Mouse (Mus musculus): Measurements from ENCODE around the gene Kcnma1. TPM values are rescaled to one million over a fixed set of nuclear protein-coding genes. Genes with fewer than 3 reads are reported as not detected.

The Kcnma1 gene
- polyA plus RNA-seq, 1 experiment: not detected

GRCm38 (mm10) chr14:23618973-23619372, 395.3 kb downstream of the Kcnma1 start:
- Histone ChIP-seq H3K4me1 (ENCODE audit: control insufficient read depth, insufficient read depth, low read length) (no peaks in the 10 kb centered on the region), H3K27ac (ENCODE audit: control insufficient read depth, insufficient read depth, low read depth, low read length, poor library complexity) (no peak overlapping the region), H3K4me3 (replicated peaks; ENCODE audit: control insufficient read depth, low read depth, low read length) (no peak overlapping the region)
- no peak for TF ChIP-seq POLR2A (IDR thresholded peaks at IDR 0.05; ENCODE audit: borderline replicate concordance, control insufficient read depth, low read depth, low read length)
- TF ChIP-seq CTCF (IDR thresholded peaks at IDR 0.05; ENCODE audit: control insufficient read depth, insufficient read depth, low read length): no peak
- WGBS: 70% methylated on average over 2 of the region's 2 CpGs

DNA sequence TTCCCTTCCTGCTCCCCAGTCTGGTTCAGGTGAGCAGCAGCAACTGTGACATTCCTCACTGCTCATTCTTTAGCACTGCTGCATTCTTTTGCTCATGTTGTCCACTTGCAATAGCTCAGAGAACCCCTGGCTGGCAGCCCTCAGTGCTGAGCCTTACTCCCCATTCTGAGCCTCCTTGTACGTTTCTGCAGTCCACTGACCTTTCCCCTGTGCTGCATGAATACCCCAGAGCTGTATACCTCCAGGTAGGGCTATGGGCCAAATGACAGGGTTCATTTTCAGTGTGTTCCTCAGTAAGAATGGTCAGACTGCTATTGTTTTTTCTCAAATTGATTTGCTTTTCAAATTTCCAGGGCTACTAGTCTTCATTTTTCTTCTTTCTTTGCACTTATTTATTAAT, 396.2 kb downstream of the Kcnma1 start:
- H3K4me3 ChIP-seq (replicated peaks; ENCODE audit: control insufficient read depth, low read depth, low read length): no peak overlapping the region
- TF ChIP-seq POLR2A (IDR thresholded peaks at IDR 0.05; ENCODE audit: borderline replicate concordance, control insufficient read depth, low read depth, low read length) (no peak), CTCF (IDR thresholded peaks at IDR 0.05; ENCODE audit: control insufficient read depth, insufficient read depth, low read length) (no peak)
- no peaks in the 10 kb centered on the region for H3K4me1 ChIP-seq (ENCODE audit: control insufficient read depth, insufficient read depth, low read length)
- whole genome bisulfite sequencing: 42% methylated on average over 1 of the region's 1 CpGs
- H3K27ac ChIP-seq (ENCODE audit: control insufficient read depth, insufficient read depth, low read depth, low read length, poor library complexity): no peak overlapping the region

DNA sequence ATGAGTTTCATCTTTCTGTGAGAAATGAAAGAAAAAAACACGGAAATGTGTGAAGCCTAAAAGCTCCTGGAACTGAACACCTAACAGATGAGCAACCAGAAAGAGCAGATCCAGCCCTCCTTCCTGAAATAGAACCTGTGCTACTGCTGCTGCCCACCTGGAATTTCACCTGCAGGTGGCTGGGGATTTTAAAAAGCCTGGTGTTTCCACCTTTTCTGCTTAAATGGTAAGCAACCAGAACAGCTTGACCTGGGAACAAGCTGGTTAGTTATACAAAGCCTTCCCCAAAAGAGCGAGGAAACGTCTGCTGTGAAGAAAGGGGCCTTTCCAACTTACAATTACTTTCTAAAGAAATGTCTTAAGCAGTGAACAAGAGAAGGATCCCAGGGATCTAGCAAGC, 404.2 kb downstream of the Kcnma1 start:
- Histone ChIP-seq H3K27ac (ENCODE audit: control insufficient read depth, insufficient read depth, low read depth, low read length, poor library complexity) (no peak overlapping the region), H3K4me3 (replicated peaks; ENCODE audit: control insufficient read depth, low read depth, low read length) (no peak overlapping the region), H3K4me1 (ENCODE audit: control insufficient read depth, insufficient read depth, low read length) (no peaks in the 10 kb centered on the region)
- no peak for TF ChIP-seq CTCF (IDR thresholded peaks at IDR 0.05; ENCODE audit: control insufficient read depth, insufficient read depth, low read length)
- no peak for TF ChIP-seq POLR2A (IDR thresholded peaks at IDR 0.05; ENCODE audit: borderline replicate concordance, control insufficient read depth, low read depth, low read length)
- WGBS: 56% methylated on average over 3 of the region's 3 CpGs

DNA sequence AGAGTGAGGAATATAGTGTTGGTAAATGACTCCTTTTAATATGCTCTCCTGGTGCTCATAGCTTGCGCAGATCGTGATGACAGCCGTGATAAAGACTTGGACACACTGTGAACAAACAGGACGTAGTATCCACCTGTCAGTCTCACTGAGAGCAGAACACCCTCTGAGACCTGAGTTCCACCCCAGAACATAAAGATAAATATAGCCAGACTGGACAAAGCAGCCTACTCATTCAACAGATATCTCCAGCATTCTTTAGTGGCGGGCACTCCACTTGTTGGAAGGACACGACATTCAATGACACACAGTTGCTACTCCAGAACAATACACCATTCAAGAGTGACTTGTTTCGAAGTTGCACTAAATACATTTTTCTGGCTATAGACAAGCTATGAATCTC, 408.6 kb downstream of the Kcnma1 start:
- TF ChIP-seq CTCF (IDR thresholded peaks at IDR 0.05; ENCODE audit: control insufficient read depth, insufficient read depth, low read length): no peak
- no peak for TF ChIP-seq POLR2A (IDR thresholded peaks at IDR 0.05; ENCODE audit: borderline replicate concordance, control insufficient read depth, low read depth, low read length)
- no peaks in the 10 kb centered on the region for H3K4me1 ChIP-seq (ENCODE audit: control insufficient read depth, insufficient read depth, low read length)
- WGBS: 78% methylated on average over 7 of the region's 7 CpGs
- H3K4me3 ChIP-seq (replicated peaks; ENCODE audit: control insufficient read depth, low read depth, low read length): no peak overlapping the region
- no peak overlapping the region for H3K27ac ChIP-seq (ENCODE audit: control insufficient read depth, insufficient read depth, low read depth, low read length, poor library complexity)

DNA sequence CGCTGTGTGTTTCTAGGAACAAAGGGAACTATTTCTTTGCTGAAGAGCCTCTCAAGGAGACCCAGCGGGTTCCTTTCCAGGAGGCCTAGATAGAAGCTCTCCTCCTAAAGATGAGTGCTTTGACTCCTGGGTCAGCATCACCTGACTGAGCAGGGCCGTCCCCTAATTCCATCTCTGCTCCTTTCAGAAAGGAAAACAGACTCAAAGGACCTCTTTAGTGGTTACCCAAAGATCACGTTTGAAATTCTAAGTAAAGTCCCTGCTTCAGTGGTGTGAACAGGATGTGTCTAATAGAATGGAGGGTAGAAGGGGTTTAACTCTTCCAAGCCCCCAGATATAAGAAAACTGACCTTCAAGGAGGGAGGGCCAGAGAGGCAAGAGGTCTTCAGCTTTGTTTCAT, 411.4 kb downstream of the Kcnma1 start:
- 45% methylated on average over 4 of the region's 4 CpGs for WGBS
- no peak overlapping the region for H3K27ac ChIP-seq (ENCODE audit: control insufficient read depth, insufficient read depth, low read depth, low read length, poor library complexity)
- no peaks in the 10 kb centered on the region for H3K4me1 ChIP-seq (ENCODE audit: control insufficient read depth, insufficient read depth, low read length)
- H3K4me3 ChIP-seq (replicated peaks; ENCODE audit: control insufficient read depth, low read depth, low read length): no peak overlapping the region
- TF ChIP-seq CTCF (IDR thresholded peaks at IDR 0.05; ENCODE audit: control insufficient read depth, insufficient read depth, low read length): no peak

DNA sequence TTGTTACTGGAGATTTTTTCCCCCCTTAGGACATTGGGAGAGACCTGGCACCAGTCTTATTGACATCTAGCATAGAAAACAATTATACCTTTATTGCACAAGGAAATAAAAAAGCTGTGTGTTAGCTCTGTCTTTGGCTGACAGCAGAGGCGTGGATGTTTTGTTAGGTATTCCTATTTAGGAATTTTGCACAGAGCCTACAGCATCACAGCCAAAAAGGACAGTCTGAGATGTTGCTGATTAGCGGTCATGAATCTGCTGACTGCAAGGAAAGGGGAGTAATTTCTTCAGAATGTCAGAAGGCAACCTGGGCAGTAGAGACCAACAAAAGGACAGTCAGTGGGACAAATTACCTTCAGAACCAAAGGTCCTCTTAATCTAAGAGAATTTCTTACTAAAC, 412.2 kb downstream of the Kcnma1 start:
- H3K4me3 ChIP-seq (replicated peaks; ENCODE audit: control insufficient read depth, low read depth, low read length): no peak overlapping the region
- WGBS: 53% methylated on average over 2 of the region's 2 CpGs
- H3K27ac ChIP-seq (ENCODE audit: control insufficient read depth, insufficient read depth, low read depth, low read length, poor library complexity): no peak overlapping the region
- no peak for TF ChIP-seq POLR2A (IDR thresholded peaks at IDR 0.05; ENCODE audit: borderline replicate concordance, control insufficient read depth, low read depth, low read length)
- TF ChIP-seq CTCF (IDR thresholded peaks at IDR 0.05; ENCODE audit: control insufficient read depth, insufficient read depth, low read length): no peak
- no peaks in the 10 kb centered on the region for H3K4me1 ChIP-seq (ENCODE audit: control insufficient read depth, insufficient read depth, low read length)

- WGBS: 74% methylated on average over 5 of the region's 5 CpGs
- Histone ChIP-seq H3K4me3 (replicated peaks; ENCODE audit: control insufficient read depth, low read depth, low read length) (no peak overlapping the region), H3K27ac (ENCODE audit: control insufficient read depth, insufficient read depth, low read depth, low read length, poor library complexity) (no peak overlapping the region), H3K4me1 (ENCODE audit: control insufficient read depth, insufficient read depth, low read length) (no peaks in the 10 kb centered on the region)
- no peak for TF ChIP-seq POLR2A (IDR thresholded peaks at IDR 0.05; ENCODE audit: borderline replicate concordance, control insufficient read depth, low read depth, low read length)
- no peak for TF ChIP-seq CTCF (IDR thresholded peaks at IDR 0.05; ENCODE audit: control insufficient read depth, insufficient read depth, low read length)
Observed at GRCm38 (mm10) chr14:23594629-23595028, 419.7 kb downstream of the Kcnma1 start.

DNA sequence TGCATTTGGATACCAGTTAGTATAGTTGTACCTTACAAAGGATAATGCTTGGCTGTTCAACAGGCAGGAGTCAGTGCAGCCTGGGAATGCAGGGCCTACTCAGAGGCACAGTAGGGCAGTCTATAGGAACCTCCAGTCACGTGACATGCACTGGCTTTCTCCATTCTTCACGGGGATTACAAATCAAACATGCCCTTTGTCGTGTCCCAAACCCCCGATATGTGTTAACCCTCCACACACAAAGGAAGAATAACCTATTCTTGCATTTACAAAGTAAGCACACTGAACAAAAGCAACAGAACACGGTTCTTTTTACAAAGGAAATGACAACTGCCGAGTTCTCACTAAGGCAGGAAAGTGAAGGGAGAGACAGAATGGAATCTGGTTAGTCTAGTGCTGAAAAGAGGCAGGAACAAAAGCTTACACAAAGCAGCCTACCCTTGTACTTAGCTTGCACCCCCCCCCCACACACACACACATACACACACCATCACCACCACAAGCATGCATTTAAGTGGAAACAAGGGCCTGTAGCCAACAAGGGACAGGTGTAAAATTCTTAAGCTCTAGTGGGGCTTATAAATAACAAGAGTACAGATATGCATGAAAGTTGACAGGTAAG, 421.4 kb downstream of the Kcnma1 start:
- TF ChIP-seq POLR2A (IDR thresholded peaks at IDR 0.05; ENCODE audit: borderline replicate concordance, control insufficient read depth, low read depth, low read length): no peak
- TF ChIP-seq CTCF (IDR thresholded peaks at IDR 0.05; ENCODE audit: control insufficient read depth, insufficient read depth, low read length): no peak
- 48% methylated on average over 6 of the region's 6 CpGs for WGBS
- H3K4me1 ChIP-seq (ENCODE audit: control insufficient read depth, insufficient read depth, low read length): no peaks in the 10 kb centered on the region
- no peak overlapping the region for H3K27ac ChIP-seq (ENCODE audit: control insufficient read depth, insufficient read depth, low read depth, low read length, poor library complexity)
- H3K4me3 ChIP-seq (replicated peaks; ENCODE audit: control insufficient read depth, low read depth, low read length): no peak overlapping the region
